Mouse (Mus musculus) urinary bladder, adult 2 months (tissue): Measurements from ENCODE around the gene Harbi1. TPM values are rescaled to one million over a fixed set of nuclear protein-coding genes. Genes with fewer than 3 reads are reported as not detected.
A peak's percentile ranks its signal among the peaks of the same experiment; 100 is the strongest.
"Not testable (repeated sequence)": the region's sequence is repeated elsewhere in the genome, so short reads cannot be mapped to it uniquely, and the experiment has no call there.

ENCODE experiments used
- DNase-seq: peaks from one replicate; pipeline ENCODE4 v3.0.0; 2022; ENCODE audit warnings: low spot score
- polyA plus RNA-seq: library from polyadenylated mRNA; depleted of rRNA; stranded (reverse); fragments of >200 nt; gene quantifications from 2 replicates; pipeline ENCODE4 v1.2.3, GENCODE M21; 2012; rRNA removed

Harbi1 gene
- polyA plus RNA-seq, 1 experiment: 5.5 TPM

GRCm38 (mm10) chr2:91714921-91715320 is 4.3 kb downstream of the Harbi1 start:
- no peak for DNase-seq

GRCm38 (mm10) chr2:91718276-91718675 is 7.6 kb downstream of the Harbi1 start:
- no peak for DNase-seq

GRCm38 (mm10) chr2:91723382-91723781 is 12.7 kb downstream of the Harbi1 start:
- no peak for DNase-seq

- no peak for DNase-seq
Observed at GRCm38 (mm10) chr2:91723951-91724350, 13.3 kb downstream of the Harbi1 start.

GRCm38 (mm10) chr2:91724716-91725115 is 14.1 kb downstream of the Harbi1 start:
- DNase-seq: no peak

- DNase-seq: not testable (repeated sequence)
Observed at GRCm38 (mm10) chr2:91725476-91725875, 14.8 kb downstream of the Harbi1 start.

- no peak for DNase-seq
Observed at GRCm38 (mm10) chr2:91727011-91727410, 16.4 kb downstream of the Harbi1 start.

- DNase-seq: no peak
Observed at GRCm38 (mm10) chr2:91729571-91729970, 18.9 kb downstream of the Harbi1 start.

- DNase-seq: peak; percentile 64
Observed at GRCm38 (mm10) chr2:91729971-91730821, 19.5 kb downstream of the Harbi1 start, which contains the start of gene Ambra1. Ambra1 (plus strand) TSS chr2:91730134.

- no peak for DNase-seq
Observed at GRCm38 (mm10) chr2:91735221-91735620, 24.6 kb downstream of the Harbi1 start.

GRCm38 (mm10) chr2:91739586-91739985 is 28.9 kb downstream of the Harbi1 start:
- no peak for DNase-seq

GRCm38 (mm10) chr2:91744686-91745085 is 34.0 kb downstream of the Harbi1 start:
- no peak for DNase-seq

GRCm38 (mm10) chr2:91749811-91750261 is 39.2 kb downstream of the Harbi1 start:
- DNase-seq: no peak

Other genes with a start within 250 kb of the Harbi1 start
- 19.6 and 22.9 TPM in 2 replicates for gene Ckap5, start 184.1 kb upstream of the Harbi1 start, polyA plus RNA-seq
- 0.25 and 0.33 TPM in 2 replicates for gene F2, start 74.4 kb upstream of the Harbi1 start, polyA plus RNA-seq
- gene Zfp408, start 61.1 kb upstream of the Harbi1 start, polyA plus RNA-seq: 15.3 and 16.5 TPM in 2 replicates
- gene Arhgap1, start 61.0 kb upstream of the Harbi1 start, polyA plus RNA-seq: 127 and 128 TPM in 2 replicates
- gene Atg13, start 276 bp upstream of the Harbi1 start, polyA plus RNA-seq: 37.0 and 38.0 TPM in 2 replicates
- 12.3 and 18.2 TPM in 2 replicates for gene Ambra1, start 19.3 kb downstream of the Harbi1 start, polyA plus RNA-seq
- 0.06 and 0.11 TPM in 2 replicates for gene Chrm4, start 216.4 kb downstream of the Harbi1 start, polyA plus RNA-seq
- 34.7 and 37.5 TPM in 2 replicates for gene Mdk, start 221.4 kb downstream of the Harbi1 start, polyA plus RNA-seq
- gene Gm9821, start 234.9 kb downstream of the Harbi1 start, polyA plus RNA-seq: 0.03 TPM in 1 of 2 replicates, not detected in the other